Mouse (Mus musculus) urinary bladder, postnatal 4 days (tissue): Measurements from ENCODE around the gene Cog5.
"Not testable (repeated sequence)": the region's sequence is repeated elsewhere in the genome, so short reads cannot be mapped to it uniquely, and the experiment has no call there.

Experiments used
- DNase-seq, 2 experiments: peaks; one replicate each; pipeline ENCODE4 v3.0.0; 2021 to 2022; ENCODE audit warnings: low spot score in 2 of 2

The Cog5 gene

DNA sequence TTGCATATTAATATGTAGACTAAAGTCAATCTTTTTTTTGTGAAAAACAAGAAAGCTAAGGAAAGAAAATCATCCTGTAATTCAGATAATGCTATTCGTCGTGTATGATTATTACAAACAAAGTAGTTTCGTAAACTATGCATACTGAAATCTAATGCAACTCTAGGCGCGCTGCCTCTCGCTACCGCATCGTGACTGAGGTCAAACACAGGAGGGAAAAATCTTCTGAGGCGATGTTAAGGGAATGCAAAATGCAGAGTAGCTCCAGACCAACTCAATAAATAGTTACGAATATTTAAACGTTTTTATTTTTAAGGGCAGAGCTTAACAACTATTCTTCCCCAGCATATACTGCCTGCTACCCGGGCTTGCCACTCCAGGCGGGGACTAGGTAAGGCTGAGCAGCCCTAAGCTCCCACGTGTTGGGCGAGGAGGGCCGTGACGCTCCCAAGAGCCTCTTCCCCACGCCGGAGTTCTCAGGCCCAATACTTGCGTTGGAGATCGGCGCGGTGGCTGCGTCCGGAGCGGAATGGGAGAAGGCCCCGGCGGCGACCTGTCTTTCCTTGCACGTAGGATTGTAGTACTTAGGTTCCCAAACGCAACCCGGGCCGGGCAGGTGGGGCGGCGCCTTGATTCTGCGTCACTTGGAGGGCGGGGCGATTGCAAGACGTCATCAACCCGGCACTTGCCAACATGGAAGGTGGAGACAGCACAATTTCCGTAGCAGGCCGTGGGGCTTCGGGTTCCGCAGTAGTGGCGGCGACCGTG, at the start of gene Cog5, which contains the start of gene Dus4l:
Gene Cog5, plus strand, starts transcription at position 673 of the 768 bp plus-strand sequence.
Gene Dus4l, minus strand, starts transcription at position 630 of the 768 bp plus-strand sequence.
- DNase-seq, result peak; percentile 92 to 96

DNA sequence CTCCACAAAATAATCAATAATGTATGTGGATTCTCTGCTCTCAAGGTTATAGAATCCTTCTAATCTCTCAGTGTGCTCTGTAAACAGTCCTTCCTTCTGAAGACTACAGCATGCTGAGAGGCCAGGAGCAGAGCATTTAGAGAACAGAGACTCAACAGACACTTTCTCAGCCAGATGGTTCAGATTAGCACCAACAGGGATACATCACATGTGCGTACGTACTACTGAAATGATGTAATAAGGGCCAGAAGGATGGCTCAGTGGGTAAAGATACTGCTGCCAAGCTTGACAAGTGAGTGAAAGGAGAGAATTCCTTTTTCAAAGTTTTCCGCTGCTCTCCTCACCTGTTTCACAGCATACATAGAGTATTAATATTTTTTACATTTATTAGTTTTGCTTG, 49.8 kb upstream of the Cog5 start:
- no peak for DNase-seq

GRCm38 (mm10) chr12:31608138-31608537, 46.5 kb upstream of the Cog5 start:
- no peak for DNase-seq

DNA sequence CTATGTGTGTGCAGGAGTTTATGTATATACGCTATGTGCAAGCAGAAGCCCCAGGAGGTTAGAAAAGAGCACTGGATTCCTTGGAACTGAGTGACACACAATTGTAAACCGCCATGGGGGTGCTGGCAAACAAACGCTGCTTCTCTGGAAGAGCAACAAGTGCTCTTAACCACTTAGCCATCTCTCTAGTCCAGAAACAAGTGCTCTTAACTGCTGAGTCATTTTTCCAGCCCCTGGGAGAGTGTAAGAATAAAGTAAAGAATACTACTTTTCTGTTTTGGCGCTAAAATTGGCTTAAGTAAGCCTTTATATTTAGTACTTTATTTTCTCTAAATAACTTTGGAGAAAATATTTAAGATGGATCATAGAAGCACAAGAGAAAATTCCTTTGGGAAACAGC, 41.3 kb upstream of the Cog5 start:
- no peak for DNase-seq

GRCm38 (mm10) chr12:31620106-31620505, 34.6 kb upstream of the Cog5 start:
- DNase-seq, result no peak

- DNase-seq, result no peak
These were observed 29.7 kb upstream of the Cog5 start for GRCm38 (mm10) chr12:31625016-31625415.

- not testable (repeated sequence) for DNase-seq
These were observed 26.3 kb upstream of the Cog5 start for GRCm38 (mm10) chr12:31628396-31628795.

DNA sequence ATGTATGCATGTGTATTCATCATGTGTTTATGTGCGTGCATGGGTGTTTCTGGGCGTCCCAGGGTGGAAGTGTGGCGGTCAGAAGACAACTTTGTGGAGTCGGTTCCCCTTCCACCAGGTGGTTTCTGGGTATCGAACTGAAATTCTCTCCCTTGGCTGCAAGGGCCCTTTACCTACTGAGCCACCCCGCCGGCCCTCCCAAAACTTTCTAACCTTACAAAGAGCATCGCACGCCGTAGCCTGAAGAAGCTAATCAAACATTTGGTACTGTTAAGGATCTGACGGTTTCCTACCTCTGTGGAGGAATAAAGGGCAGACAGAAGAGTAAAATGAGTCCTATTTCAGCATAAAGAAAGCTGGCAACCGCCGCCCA, 20.7 kb upstream of the Cog5 start:
- no peak for DNase-seq

DNA sequence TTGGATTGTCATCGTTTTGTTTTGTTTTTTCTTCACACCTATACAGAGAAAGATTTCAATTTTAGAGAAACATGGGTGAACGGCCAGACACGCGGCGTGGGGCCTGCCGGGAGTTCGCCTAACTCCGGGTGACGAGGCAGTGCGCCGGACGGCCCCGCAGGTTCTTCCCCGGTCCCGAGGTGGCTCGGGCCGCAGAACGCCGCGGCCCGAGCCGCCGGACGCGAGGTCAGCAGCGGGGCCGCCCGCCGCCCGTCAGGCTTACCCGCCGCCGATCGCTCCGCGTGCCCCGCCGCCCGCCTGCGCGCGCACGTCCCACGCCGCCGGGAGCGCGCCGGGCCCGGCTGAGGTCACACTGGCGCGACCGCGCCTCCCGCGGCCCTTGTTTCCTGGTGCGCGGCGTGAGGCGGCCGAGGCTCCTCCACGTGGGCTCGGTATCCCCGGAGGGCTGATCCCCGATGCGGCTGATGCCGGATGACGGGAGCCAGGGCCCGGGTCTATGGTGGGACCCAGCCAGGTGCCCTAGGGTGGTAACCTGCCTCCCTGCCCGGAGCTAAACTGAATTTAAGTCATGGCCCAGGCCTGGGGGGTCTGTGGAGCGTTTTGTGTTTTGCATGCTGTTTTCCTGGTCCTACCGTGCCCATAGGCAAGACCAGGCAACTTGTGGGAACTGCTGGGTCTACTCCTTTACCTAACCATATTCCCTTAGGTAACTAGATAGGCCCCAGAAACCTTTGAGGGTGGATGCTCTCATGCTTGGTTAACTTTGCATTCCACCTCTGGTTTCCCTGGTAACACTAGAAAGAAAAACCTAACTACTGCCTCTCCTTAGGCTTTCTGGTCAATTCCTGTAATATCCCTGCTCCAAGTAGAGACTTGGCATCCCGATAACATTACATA, 20.1 kb upstream of the Cog5 start, which contains the start of gene Bcap29:
Gene Bcap29, minus strand, starts transcription at position 316 of the 897 bp plus-strand sequence.
- DNase-seq, result peak; percentile 72 to 74

- no peak for DNase-seq
These were observed 19.4 kb upstream of the Cog5 start for GRCm38 (mm10) chr12:31635240-31635607.

- no peak for DNase-seq
These were observed 1.1 kb upstream of the Cog5 start for GRCm38 (mm10) chr12:31653611-31654010.

GRCm38 (mm10) chr12:31654965-31655477, 352 bp downstream of the Cog5 start:
- DNase-seq, result no peak

GRCm38 (mm10) chr12:31656841-31657240, 2.2 kb downstream of the Cog5 start:
- no peak for DNase-seq

GRCm38 (mm10) chr12:31665999-31666398, 11.3 kb downstream of the Cog5 start:
- DNase-seq, result no peak

DNA sequence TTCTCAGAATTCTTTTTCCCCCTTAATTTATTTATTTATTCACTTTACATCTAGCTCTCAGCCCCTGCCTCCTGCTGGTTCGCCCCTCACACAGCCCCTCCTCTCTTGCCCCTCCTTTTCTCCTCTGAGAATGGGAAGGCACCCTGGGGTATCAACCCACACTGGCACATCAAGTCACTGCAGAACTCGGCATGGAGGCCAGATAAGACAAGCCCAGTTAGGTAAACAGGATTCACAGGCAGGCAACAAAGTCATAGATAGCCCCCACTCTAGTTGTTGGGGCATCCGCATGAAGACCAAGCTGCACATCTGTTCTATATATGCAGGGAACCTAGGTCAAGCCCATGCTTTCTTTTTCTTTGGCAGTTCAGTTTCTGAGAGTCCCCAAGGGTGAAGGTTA, 12.5 kb downstream of the Cog5 start:
- no peak for DNase-seq

DNA sequence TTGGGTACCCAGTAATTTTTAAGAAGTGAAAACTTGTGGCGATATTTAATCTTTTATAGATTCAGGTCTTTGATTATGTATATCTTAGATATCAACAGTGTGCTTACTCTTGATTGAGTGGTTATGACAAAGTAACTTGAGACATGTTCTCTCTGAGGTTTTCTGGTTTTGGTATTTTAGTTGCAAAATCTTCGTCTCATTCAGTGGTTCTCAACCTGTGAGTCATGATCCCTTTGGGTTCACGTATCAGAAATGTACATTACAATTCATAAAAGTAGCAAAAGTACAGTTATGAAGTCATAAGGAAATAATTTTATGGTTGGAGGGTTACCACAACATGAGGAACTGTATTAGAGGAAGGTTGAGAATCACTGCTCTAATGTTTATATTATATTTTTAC, 32.0 kb downstream of the Cog5 start:
- no peak for DNase-seq

DNA sequence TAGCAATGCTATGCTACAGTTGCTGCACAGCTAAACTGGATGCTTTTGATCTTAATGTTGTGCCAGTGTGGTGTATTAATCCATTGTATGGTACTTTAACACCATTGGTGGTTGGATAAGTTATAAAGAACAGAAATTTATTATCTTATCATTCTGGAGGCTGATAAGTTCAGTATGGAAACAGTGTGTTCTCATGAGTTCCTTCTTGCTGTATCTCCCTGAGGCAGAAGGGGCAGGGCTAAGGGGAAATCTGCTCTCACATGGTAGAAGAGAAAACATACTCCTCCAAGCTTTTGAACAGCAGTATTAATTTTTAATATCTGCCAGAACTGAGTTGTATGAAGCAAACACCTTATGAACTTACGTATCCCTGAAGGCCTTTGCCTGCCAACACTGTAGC, 38.6 kb downstream of the Cog5 start:
- no peak for DNase-seq

GRCm38 (mm10) chr12:31700623-31701347, 46.1 kb downstream of the Cog5 start:
- DNase-seq, result no peak

DNA sequence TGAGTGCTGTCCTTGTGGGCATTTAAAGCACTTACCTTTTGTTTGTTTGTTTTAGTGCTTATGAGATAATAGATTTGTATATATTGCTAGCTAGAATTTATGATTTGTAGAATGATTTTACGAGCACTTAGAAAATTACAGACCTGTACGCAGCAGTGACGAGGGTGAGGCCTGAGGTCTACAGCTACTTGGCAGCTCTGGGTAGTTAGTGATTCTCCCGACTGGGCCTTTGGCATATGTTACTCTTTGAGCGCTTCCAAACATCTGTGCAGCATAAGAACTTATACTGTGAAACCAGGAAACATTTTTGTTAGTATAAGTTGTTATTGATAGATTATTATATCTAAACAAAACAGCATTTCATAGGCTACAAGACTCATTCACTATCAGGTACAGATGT, 46.7 kb downstream of the Cog5 start:
- no peak for DNase-seq

DNA sequence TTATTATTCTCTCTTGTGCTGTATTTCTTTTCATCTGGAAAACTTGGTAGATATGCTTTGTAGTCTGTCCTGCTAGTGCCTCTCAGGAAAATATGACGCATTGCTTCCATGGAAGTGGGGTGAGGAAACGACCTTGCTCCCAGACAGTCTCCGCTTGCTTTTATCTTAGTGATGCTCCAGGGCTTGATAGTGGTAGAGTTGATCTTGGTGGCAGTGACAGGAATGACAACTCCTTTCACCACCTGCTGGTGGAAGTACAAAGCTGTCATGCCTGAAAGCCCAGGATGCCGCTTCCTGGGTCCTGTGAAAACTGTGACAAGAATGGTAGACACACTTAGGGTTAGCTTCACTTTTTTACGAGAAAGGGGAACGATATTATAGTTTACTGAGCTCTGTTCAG, 49.2 kb downstream of the Cog5 start:
- no peak for DNase-seq

DNA sequence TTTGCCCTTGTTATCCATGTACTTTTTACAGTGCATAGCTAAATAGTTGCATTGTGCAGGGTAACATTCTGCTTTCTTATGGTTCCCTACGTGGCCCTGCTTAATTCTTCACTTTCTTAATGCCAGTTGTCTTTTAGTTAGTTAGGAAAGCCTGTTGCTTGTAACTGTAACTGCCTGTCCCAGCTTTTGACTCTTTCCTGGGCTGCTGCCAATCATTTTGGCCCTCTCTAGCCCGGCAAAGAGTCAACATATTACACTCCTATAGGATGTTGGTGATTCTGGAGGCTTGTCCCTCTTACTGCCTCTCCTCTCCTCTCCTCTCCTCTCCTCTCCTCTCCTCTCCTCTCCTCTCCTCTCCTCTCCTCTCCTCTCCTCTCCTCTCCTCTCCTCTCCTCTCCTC, 51.5 kb downstream of the Cog5 start:
- DNase-seq, result no peak

- DNase-seq, result no peak
These were observed 52.9 kb downstream of the Cog5 start for GRCm38 (mm10) chr12:31707531-31707930.
